Mouse (Mus musculus) heart, embryonic 15.5 days (tissue): ENCODE results near the gene Nsun7. TPM values are rescaled to one million over a fixed set of nuclear protein-coding genes. Genes with fewer than 3 reads are reported as not detected.

ENCODE experiments used
- ATAC-seq: fragments of 200-750 bp; cut with Nextera tagmentation; replicated peaks from 2 replicates; pipeline ENCODE4 v1.8.0; 2017; ENCODE audit warnings: low read depth, moderate TSS enrichment; ENCODE audit not compliant: insufficient number of reproducible peaks, insufficient read depth, low FRiP score
- H3K27ac ChIP-seq: fragments of 300-500 bp; sonication (generic); 2 replicates; pipeline ENCODE4 v1.5.1; 2015; ENCODE audit warnings: mild to moderate bottlenecking, inconsistent platforms
- H3K27me3 ChIP-seq: fragments of 300-500 bp; sonication (generic); 2 replicates; pipeline ENCODE4 v1.6.1; 2015; ENCODE audit warnings: inconsistent platforms
- H3K36me3 ChIP-seq: fragments of 300-500 bp; sonication (generic); 2 replicates; pipeline ENCODE4 v1.6.1; 2015; ENCODE audit warnings: mild to moderate bottlenecking, inconsistent platforms
- H3K4me1 ChIP-seq: fragments of 300-500 bp; sonication (generic); replicated peaks from 2 replicates; pipeline ENCODE4 v1.6.1; 2015; ENCODE audit warnings: inconsistent platforms
- H3K4me2 ChIP-seq: fragments of 300-500 bp; sonication (generic); 2 replicates; pipeline ENCODE4 v1.6.1; 2015; ENCODE audit warnings: inconsistent platforms, mild to moderate bottlenecking, moderate library complexity
- H3K4me3 ChIP-seq: fragments of 300-500 bp; sonication (generic); 2 replicates; pipeline ENCODE4 v1.5.1; 2015; ENCODE audit warnings: mild to moderate bottlenecking, inconsistent platforms
- H3K9ac ChIP-seq: fragments of 300-500 bp; sonication (generic); 2 replicates; pipeline ENCODE4 v1.6.1; 2015; ENCODE audit warnings: mild to moderate bottlenecking, inconsistent platforms
- H3K9me3 ChIP-seq: fragments of 300-500 bp; sonication (generic); replicated peaks from 2 replicates; pipeline ENCODE4 v1.6.1; 2016; ENCODE audit warnings: inconsistent platforms
- WGBS: fragments of 180-500 bp; shearing (Covaris S2); methylation state at CpG from one replicate; pipeline ENCODE4 v1.1.7; 2015; ENCODE audit warnings: mixed read lengths; 5-methylcytosine and 5-hydroxymethylcytosine counted together
- polyA plus RNA-seq: library from polyadenylated mRNA; unstranded; fragments of >200 nt; fragmentation: Nextera tagmentation; extraction: Ambion mirVana; gene quantifications from 2 replicates; pipeline ENCODE4 v1.2.1, GENCODE M21; 2015

Gene Nsun7
- polyA plus RNA-seq, 1 experiment from 2014 or later, result 0.21 TPM

DNA sequence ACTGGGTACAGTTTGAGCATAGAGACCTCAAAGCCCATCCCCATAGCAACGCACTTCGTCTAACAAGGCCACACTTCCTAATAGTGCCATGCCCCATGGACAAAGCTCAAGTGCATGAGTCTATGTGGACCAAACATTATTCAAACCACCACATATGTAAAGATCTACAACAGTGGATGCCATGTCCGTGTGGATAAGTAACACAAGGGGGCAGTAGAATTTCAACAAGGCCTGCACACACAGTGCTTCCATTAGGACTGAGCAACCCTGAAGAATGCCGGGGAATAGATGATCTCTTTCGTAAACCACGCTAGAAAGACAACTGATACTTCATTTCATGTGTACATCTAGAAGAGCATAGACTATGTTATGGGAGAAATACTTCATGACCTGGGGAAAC is 21.0 kb downstream of the Nsun7 start:
- no peak for ATAC-seq
- H3K9ac ChIP-seq, result no peak overlapping the region
- H3K27ac ChIP-seq, result no peak overlapping the region
- H3K27me3 ChIP-seq, result no peaks in the 10 kb centered on the region
- no peak overlapping the region for H3K4me3 ChIP-seq
- WGBS, result 71% methylated on average over 6 of the region's 6 CpGs
- H3K4me2 ChIP-seq, result no peak overlapping the region
- H3K9me3 ChIP-seq, result no peaks in the 10 kb centered on the region
- H3K36me3 ChIP-seq, result no peaks in the 10 kb centered on the region
- H3K4me1 ChIP-seq, result no peaks in the 10 kb centered on the region

DNA sequence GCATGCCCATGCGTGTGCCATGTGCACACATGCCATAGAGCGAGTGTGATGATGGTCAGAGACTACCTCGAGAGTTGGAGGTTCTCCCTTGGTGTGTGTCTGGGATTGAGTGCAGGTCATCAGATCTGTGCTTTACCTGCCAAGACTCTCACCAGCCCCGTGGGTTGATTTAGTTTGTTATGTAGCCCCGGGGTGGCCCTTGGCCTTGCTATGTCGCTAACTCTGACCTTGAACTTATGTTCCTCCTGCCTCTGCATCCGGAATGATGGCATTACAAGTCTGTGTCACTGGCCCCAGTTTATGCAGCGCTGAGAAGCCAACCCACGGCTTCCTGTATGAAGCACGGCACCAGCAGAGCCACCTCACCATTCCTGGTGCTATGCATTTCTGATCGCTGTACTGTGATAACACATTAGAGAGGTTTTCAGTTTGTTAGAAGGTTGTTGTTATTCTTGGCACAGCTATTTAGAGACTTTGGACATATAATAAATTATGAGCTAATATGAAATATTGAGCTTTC is 34.5 kb downstream of the Nsun7 start:
- Histone ChIP-seq H3K4me2 (no peak overlapping the region), H3K4me3 (no peak overlapping the region), H3K27me3 (no peaks in the 10 kb centered on the region), H3K27ac (no peak overlapping the region), H3K36me3 (0 out of 2 replicates have a peak, but pooled peaks cover 3% of the 10 kb centered on the region), H3K9me3 (no peaks in the 10 kb centered on the region), H3K4me1 (no peaks in the 10 kb centered on the region), H3K9ac (no peak overlapping the region)
- ATAC-seq, result no peak
- 78% methylated on average over 11 of the region's 11 CpGs for WGBS

DNA sequence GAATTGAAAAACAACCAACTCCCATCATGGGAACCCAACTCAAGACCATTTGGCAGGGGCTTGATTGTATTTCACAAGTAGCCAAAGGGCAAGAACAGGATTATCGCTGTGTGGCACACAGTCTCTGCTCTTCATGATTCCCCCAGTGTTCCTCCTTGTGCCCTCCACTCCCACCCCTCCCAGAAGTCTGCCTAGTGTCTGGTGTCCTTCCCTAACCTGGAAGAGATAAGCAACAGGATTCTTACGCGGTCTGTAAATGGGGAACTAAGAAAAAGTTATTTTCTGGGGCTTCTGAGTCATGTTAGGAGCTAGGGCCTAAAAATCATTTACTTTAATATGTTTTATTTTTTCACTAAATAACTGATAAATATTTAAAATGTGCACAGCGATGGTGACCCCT is 35.3 kb downstream of the Nsun7 start:
- H3K9ac ChIP-seq, result no peak overlapping the region
- 0 out of 2 replicates have a peak, but pooled peaks cover 3% of the 10 kb centered on the region for H3K36me3 ChIP-seq
- H3K9me3 ChIP-seq, result no peaks in the 10 kb centered on the region
- no peak for ATAC-seq
- WGBS, result 89% methylated on average over 4 of the region's 4 CpGs
- no peak overlapping the region for H3K4me3 ChIP-seq
- no peaks in the 10 kb centered on the region for H3K4me1 ChIP-seq
- no peak overlapping the region for H3K27ac ChIP-seq
- no peak overlapping the region for H3K4me2 ChIP-seq
- H3K27me3 ChIP-seq, result no peaks in the 10 kb centered on the region

DNA sequence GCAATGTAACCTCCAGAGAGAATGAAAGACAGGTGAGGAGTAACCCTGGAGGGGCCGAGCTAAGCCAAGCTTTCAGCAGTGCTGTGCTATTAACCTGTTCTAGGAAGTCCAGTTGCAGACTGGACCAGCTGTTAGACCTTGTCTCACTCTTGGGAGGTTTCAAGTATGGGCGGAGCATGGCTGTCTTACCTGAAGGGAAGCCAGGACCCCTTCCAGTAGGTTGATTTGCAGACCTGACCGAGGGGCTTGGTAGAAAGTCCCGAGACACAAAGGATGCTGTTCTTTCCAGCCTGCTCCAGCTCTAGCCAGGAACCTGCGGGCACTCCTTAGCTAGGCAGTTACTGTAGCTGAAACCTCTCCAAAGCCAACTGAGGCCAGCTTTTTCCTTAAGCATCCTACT is 36.4 kb downstream of the Nsun7 start:
- 0 out of 2 replicates have a peak, but pooled peaks cover 3% of the 10 kb centered on the region for H3K36me3 ChIP-seq
- WGBS, result 89% methylated on average over 5 of the region's 5 CpGs
- ATAC-seq, result no peak

DNA sequence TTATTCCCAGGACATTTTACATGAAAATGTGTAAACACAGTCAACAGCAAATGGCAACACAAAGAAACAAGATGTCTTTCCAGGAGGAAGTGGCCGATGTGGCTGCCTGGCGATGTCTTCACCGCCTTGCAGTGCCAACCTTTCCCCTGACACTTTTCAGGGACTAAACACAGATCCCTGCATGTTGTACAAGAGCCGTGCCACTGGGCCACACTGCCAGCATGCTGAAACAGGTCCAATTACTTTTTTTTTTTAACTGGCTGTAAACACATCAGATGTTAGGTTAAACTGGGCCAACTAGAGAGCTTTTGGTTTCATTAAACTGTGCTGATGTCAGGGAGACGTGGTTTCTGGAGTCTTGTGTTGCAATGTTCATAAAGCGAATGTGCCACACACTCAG is 39.2 kb downstream of the Nsun7 start:
- Histone ChIP-seq H3K27me3 (no peaks in the 10 kb centered on the region), H3K27ac (no peak overlapping the region), H3K9ac (no peak overlapping the region), H3K4me1 (no peaks in the 10 kb centered on the region), H3K4me2 (no peak overlapping the region), H3K36me3 (peaks cover 11% of the 10 kb centered on the region; the same call in 1 of the 2 replicates), H3K9me3 (no peaks in the 10 kb centered on the region), H3K4me3 (no peak overlapping the region)
- WGBS, result 84% methylated on average over 6 of the region's 6 CpGs
- ATAC-seq, result no peak

More for the DNA sequence above, 36.4 kb downstream of the Nsun7 start:
- no peak overlapping the region for H3K27ac ChIP-seq
- no peak overlapping the region for H3K4me3 ChIP-seq
- no peaks in the 10 kb centered on the region for H3K4me1 ChIP-seq
- no peaks in the 10 kb centered on the region for H3K9me3 ChIP-seq
- H3K27me3 ChIP-seq, result no peaks in the 10 kb centered on the region
- H3K9ac ChIP-seq, result no peak overlapping the region
- no peak overlapping the region for H3K4me2 ChIP-seq

DNA sequence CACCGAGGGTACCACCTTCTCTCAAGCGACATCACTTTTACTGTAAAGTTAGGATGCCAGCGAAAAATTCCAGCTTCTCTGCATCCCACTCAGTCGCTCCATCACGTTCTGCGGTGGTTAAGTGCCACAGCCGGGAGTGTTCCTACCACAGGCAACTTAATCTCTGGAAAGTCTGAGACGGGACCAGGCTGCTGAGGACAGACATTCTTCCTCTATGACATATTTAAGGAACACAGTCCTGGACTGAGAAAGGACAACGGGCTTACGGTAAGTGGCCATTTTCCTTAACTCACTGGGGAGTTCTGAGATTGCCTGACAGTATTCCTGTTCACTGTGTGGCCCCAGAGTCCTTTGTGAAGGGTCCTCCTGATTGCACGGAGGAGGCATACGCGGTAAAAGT is 40.9 kb downstream of the Nsun7 start:
- H3K27me3 ChIP-seq, result no peaks in the 10 kb centered on the region
- WGBS, result 67% methylated on average over 13 of the region's 13 CpGs
- H3K36me3 ChIP-seq, result peaks cover 14% of the 10 kb centered on the region; the same call in 1 of the 2 replicates
- H3K4me2 ChIP-seq, result no peak overlapping the region
- H3K4me1 ChIP-seq, result no peaks in the 10 kb centered on the region
- no peak overlapping the region for H3K27ac ChIP-seq
- H3K9ac ChIP-seq, result no peak overlapping the region
- H3K9me3 ChIP-seq, result no peaks in the 10 kb centered on the region
- H3K4me3 ChIP-seq, result no peak overlapping the region
- ATAC-seq, result no peak

DNA sequence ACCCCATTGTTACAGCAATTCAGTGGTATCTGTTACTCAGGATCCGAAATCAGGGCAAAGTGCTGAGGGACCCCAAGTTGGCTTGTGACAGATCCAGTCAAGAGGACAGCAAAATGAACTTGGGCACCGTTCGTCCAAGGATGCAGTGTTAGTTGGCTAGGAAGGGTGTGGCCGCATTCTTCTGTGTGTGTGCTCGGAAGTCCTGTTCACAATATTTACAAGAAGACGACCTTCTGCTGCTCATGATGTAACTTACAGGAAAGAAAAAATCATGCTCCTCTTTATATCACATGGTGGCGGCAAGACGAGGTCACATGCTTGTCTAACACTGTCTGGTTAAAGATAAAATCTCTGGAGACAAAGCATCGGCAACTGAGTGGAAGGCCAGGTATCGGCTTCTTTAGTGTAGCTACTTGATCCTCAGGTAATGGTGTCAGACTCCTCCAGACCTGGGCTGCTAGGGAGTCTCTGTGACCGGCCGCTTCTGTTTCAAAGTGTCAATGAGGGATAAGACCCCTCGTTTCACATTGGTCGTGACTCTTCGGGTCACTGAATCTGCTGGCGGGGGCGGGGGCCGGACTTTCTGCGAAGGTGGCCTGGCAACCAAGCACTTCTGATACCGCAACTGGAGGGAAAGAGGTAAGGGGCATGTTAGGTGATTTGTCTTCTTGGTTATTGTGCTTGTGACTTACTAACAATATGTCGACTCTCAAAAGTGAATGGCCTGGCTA is 42.6 kb downstream of the Nsun7 start:
- no peaks in the 10 kb centered on the region for H3K4me1 ChIP-seq
- 90% methylated on average over 21 of the region's 21 CpGs for WGBS
- H3K9ac ChIP-seq, result no peak overlapping the region
- no peak overlapping the region for H3K4me3 ChIP-seq
- no peak overlapping the region for H3K4me2 ChIP-seq
- H3K36me3 ChIP-seq, result peaks cover 15% of the 10 kb centered on the region; the same call in 1 of the 2 replicates
- no peaks in the 10 kb centered on the region for H3K27me3 ChIP-seq
- no peak for ATAC-seq
- H3K9me3 ChIP-seq, result no peaks in the 10 kb centered on the region
- no peak overlapping the region for H3K27ac ChIP-seq

DNA sequence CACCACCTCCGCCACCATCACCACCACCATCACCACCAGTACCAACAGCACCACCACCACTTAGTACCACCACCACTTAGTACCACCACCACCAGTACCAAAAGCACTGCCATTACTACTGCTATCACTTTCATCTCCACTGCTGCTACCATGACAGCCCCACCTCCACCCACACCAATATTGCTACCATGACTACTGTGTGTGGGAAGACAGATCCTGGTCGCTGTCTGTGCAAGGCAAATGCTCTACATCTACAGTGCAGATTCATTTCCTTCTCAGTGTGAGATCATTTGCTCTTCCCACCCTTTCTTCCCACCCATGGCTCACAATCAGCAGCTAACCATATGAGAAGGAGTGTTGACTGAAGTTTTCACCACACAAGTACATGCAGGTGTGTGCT is 43.2 kb downstream of the Nsun7 start:
- H3K36me3 ChIP-seq, result peaks cover 21% of the 10 kb centered on the region; the same call in 1 of the 2 replicates
- no peak overlapping the region for H3K4me2 ChIP-seq
- no peak overlapping the region for H3K27ac ChIP-seq
- no peak overlapping the region for H3K9ac ChIP-seq
- ATAC-seq, result no peak
- no peak overlapping the region for H3K4me3 ChIP-seq
- no peaks in the 10 kb centered on the region for H3K4me1 ChIP-seq
- WGBS, result 92% methylated on average over 2 of the region's 2 CpGs
- H3K9me3 ChIP-seq, result no peaks in the 10 kb centered on the region
- H3K27me3 ChIP-seq, result no peaks in the 10 kb centered on the region

DNA sequence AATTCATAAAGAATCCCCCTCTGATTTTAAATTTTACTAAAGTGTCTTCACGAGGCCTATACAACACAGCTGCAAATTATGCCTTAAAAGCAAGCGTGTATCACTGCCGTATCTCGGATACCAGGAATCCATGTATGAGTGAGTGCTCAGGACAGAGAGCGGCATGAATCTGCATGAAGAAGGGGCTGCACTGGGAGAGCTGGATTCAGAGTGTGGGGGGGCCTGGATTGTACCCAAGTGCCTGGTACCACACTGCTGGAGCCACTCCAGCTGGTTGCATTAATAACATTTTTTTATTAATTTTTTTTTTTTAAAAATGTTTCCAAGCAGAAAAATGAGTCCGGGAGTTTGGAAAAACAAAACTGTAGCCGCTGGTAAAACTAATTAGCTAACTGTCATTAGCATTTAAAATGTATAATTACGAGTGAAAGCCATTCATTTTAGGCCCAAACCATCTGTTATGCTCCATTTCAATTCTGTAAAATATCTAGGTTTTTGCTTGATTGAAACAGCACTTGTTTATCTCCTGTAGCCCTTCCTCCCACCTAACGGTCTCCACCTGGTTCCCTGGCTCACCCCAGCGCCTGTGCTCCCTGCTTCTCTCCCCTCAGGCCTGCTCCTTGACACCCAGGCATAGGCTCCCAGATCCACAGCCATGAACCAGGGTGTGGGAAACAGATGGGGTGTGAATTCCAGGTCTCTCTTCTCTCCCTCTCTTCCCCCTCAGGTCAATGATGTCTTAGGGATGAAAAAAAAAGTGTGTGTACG is 44.8 kb downstream of the Nsun7 start:
- Histone ChIP-seq H3K4me3 (no peak overlapping the region), H3K9me3 (no peaks in the 10 kb centered on the region), H3K27ac (no peak overlapping the region), H3K4me1 (no peaks in the 10 kb centered on the region), H3K27me3 (no peaks in the 10 kb centered on the region), H3K4me2 (no peak overlapping the region), H3K36me3 (peaks cover 26% of the 10 kb centered on the region; the same call in 1 of the 2 replicates), H3K9ac (no peak overlapping the region)
- WGBS, result 83% methylated on average over 11 of the region's 11 CpGs
- no peak for ATAC-seq

DNA sequence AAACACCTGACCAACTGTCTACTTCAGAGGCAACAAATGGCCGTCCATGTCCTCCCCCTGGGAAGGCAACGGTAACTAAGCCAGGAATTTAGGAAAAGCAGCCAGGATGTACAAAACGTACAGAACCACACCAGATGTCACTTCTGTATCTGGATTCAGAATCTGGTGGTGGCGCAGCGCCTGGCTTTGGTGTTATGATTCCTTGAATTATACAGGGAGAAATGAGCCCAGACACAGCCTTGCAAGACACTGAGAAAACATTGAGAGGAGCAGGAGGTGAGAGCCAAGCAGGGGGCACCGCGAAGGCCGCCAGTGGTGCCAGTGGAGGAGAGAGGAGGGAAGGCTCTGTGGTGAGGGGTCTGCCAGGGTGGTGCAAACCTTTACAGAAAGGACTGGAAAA is 45.8 kb downstream of the Nsun7 start:
- no peak for ATAC-seq
- Histone ChIP-seq H3K9me3 (no peaks in the 10 kb centered on the region), H3K4me2 (no peak overlapping the region), H3K4me3 (no peak overlapping the region), H3K27ac (no peak overlapping the region), H3K4me1 (no peaks in the 10 kb centered on the region), H3K9ac (no peak overlapping the region), H3K36me3 (peaks cover 26% of the 10 kb centered on the region; the same call in 1 of the 2 replicates), H3K27me3 (no peaks in the 10 kb centered on the region)
- 84% methylated on average over 8 of the region's 8 CpGs for WGBS

DNA sequence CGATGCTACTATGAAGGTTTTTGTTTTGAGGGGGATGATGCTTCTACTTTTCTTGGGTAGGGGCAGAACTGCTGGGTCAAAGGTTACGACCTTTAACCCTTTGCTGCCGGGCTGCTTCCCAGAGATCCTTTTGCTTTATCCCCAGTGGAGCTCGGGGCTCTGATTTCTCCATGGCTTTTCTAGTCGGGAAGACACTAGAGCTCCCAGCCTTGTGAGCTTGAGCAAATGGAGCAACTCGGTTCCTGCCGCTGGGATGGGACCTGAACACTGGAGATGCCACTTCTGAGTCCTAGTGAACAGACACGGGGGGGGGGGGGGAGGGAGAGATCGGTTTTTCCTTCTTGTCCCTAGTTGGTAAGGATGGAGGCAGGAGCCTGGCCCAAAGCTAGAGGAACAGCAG is 50.6 kb downstream of the Nsun7 start:
- H3K27ac ChIP-seq, result no peak overlapping the region
- 79% methylated on average over 9 of the region's 9 CpGs for WGBS
- H3K4me3 ChIP-seq, result no peak overlapping the region
- H3K27me3 ChIP-seq, result no peaks in the 10 kb centered on the region
- peaks cover 15% of the 10 kb centered on the region; the same call in 1 of the 2 replicates for H3K36me3 ChIP-seq
- ATAC-seq, result no peak
- no peaks in the 10 kb centered on the region for H3K4me1 ChIP-seq
- H3K9me3 ChIP-seq, result no peaks in the 10 kb centered on the region
- H3K4me2 ChIP-seq, result no peak overlapping the region
- no peak overlapping the region for H3K9ac ChIP-seq
